ENCODE assay signal across 9 mouse cellular contexts in the genomic region with DNA sequence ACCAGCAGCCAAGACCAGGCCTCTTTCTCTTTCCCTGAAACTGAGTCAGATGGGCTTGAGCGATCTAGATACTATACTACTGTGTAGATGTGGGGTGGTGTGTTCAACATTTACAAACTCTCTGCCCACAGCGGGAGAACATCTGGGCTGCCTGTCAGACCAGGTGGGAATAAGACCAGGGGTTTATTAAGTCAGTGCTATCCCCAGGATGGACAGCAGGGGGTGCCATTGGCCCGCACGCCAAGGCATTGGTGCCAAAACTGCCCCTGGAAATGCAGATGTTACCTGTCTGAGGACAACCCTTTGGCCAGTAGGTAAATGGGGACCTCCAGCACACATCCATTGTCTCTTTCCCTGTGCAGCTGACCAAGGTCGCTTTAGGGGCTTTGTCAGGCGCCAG. TPM values are rescaled to one million over a fixed set of nuclear protein-coding genes. Genes with fewer than 3 reads are reported as not detected.
DNase-seq lines count a peak whose midpoint lies in the region; ATAC-seq and TF ChIP-seq lines count a peak whose summit lies in the region.
"Had no signal": no experiment of that assay in that cellular context is flagged by ENCODE, and none has a peak within 500 bp of the region (broad histone marks: within the 10 kb centered on the region; RNA-seq: fewer than 3 reads in every experiment).

No protein-coding gene starts in this region.

- peaks cover 6% of the 10 kb centered on the region for H3K4me1 ChIP-seq in forebrain, embryonic 12.5 days
- peaks cover 7% of the 10 kb centered on the region; the same call in 1 of the 2 replicates for H3K4me1 ChIP-seq in intestine, embryonic 14.5 days (replicated peaks; ENCODE audit: control insufficient read depth, insufficient read depth, low read length)
- H3K4me1 ChIP-seq in liver, embryonic 11.5 days (replicated peaks; ENCODE audit: control insufficient read depth, insufficient read depth, low read length), result no peaks in the 10 kb centered on the region
- no peaks in the 10 kb centered on the region for H3K4me1 ChIP-seq in neural tube, embryonic 11.5 days (ENCODE audit: control insufficient read depth, insufficient read depth, low read length)

- ATAC-seq in forebrain, embryonic 12.5 days (ENCODE audit: low FRiP score), result peak; percentile 17; the same call in 1 of the 2 replicates
- no peak for ATAC-seq in intestine, embryonic 14.5 days (replicated peaks; ENCODE audit: low FRiP score, low TSS enrichment, low read depth)
- ATAC-seq in liver, embryonic 11.5 days (replicated peaks; ENCODE audit: low FRiP score), result no peak
- no peak for ATAC-seq in neural tube, embryonic 11.5 days (ENCODE audit: insufficient read depth, low FRiP score, low TSS enrichment)

- no peak overlapping the region for H3K27ac ChIP-seq in layer of hippocampus, adult 2 months
- no peak overlapping the region for H3K27ac ChIP-seq in forebrain, embryonic 12.5 days
- H3K27ac ChIP-seq in intestine, embryonic 14.5 days (ENCODE audit: low read depth), result no peak overlapping the region
- no peak overlapping the region for H3K27ac ChIP-seq in liver, embryonic 11.5 days (ENCODE audit: low read depth, low read length)
- H3K27ac ChIP-seq in neural tube, embryonic 11.5 days (ENCODE audit: low read depth, low read length), result no peak overlapping the region

- TF ChIP-seq CTCF in layer of hippocampus, adult 2 months (conservative IDR thresholded peaks at IDR 0.05), result peak; percentile 95

- H3K4me3 ChIP-seq in layer of hippocampus, adult 2 months, result no peak overlapping the region
- no peak overlapping the region for H3K4me3 ChIP-seq in forebrain, embryonic 12.5 days (replicated peaks)
- no peak overlapping the region for H3K4me3 ChIP-seq in intestine, embryonic 14.5 days (ENCODE audit: low read depth, low read length)
- H3K4me3 ChIP-seq in liver, embryonic 11.5 days (ENCODE audit: low read depth, low read length), result no peak overlapping the region
- H3K4me3 ChIP-seq in neural tube, embryonic 11.5 days (ENCODE audit: low read depth, low read length), result no peak overlapping the region
- H3K4me3 ChIP-seq: megakaryocyte, embryonic 14.5 days had no signal

- H3K27me3 ChIP-seq in forebrain, embryonic 12.5 days, result peaks cover 10% of the 10 kb centered on the region
- H3K27me3 ChIP-seq in intestine, embryonic 14.5 days (replicated peaks; ENCODE audit: control insufficient read depth, insufficient read depth, low read length), result no peaks in the 10 kb centered on the region
- H3K27me3 ChIP-seq in liver, embryonic 11.5 days (replicated peaks; ENCODE audit: control insufficient read depth, insufficient read depth, low read length), result peaks cover 11% of the 10 kb centered on the region; the same call in 1 of the 2 replicates
- H3K27me3 ChIP-seq in neural tube, embryonic 11.5 days (ENCODE audit: control insufficient read depth, insufficient read depth, low read length), result no peaks in the 10 kb centered on the region

- no peaks in the 10 kb centered on the region for H3K9me3 ChIP-seq in forebrain, embryonic 12.5 days
- H3K9me3 ChIP-seq in intestine, embryonic 14.5 days (ENCODE audit: control insufficient read depth, low read length), result no peaks in the 10 kb centered on the region
- no peaks in the 10 kb centered on the region for H3K9me3 ChIP-seq in liver, embryonic 11.5 days (ENCODE audit: control insufficient read depth, low read length)
- no peaks in the 10 kb centered on the region for H3K9me3 ChIP-seq in neural tube, embryonic 11.5 days (ENCODE audit: control insufficient read depth, low read length)
- H3K9me3 ChIP-seq: megakaryocyte, embryonic 14.5 days had no signal

- H3K9ac ChIP-seq in forebrain, embryonic 12.5 days, result no peak overlapping the region
- H3K9ac ChIP-seq in intestine, embryonic 14.5 days (ENCODE audit: low read length), result no peak overlapping the region
- H3K9ac ChIP-seq in liver, embryonic 11.5 days (ENCODE audit: low read depth, low read length), result no peak overlapping the region
- no peak overlapping the region for H3K9ac ChIP-seq in neural tube, embryonic 11.5 days (ENCODE audit: low read length)

- 11% methylated on average over 6 of the region's 6 CpGs for WGBS in forebrain, embryonic 12.5 days
- WGBS in intestine, embryonic 14.5 days, result 20% methylated on average over 6 of the region's 6 CpGs
- 15% methylated on average over 6 of the region's 6 CpGs for WGBS in liver, embryonic 11.5 days
- 15% methylated on average over 6 of the region's 6 CpGs for WGBS in neural tube, embryonic 11.5 days

- no peak overlapping the region for H3K4me2 ChIP-seq in forebrain, embryonic 12.5 days
- H3K4me2 ChIP-seq in intestine, embryonic 14.5 days (ENCODE audit: low read length), result no peak overlapping the region
- no peak overlapping the region for H3K4me2 ChIP-seq in liver, embryonic 11.5 days
- H3K4me2 ChIP-seq in neural tube, embryonic 11.5 days (ENCODE audit: low read depth), result no peak overlapping the region

- DNase-seq in layer of hippocampus, adult 2 months (ENCODE audit: low spot score in 2 of 2), result peak; percentile 28 to 66
- no peak for DNase-seq in layer of hippocampus, adult 9-11 months
- DNase-seq in adrenal gland, postnatal 14 days, result peak; percentile 71
- DNase-seq in intestine, embryonic 14.5 days (ENCODE audit: low spot score), result peak; percentile 90
- DNase-seq in liver, embryonic 11.5 days (ENCODE audit: low spot score), result peak; percentile 78
- peak; percentile 75 for DNase-seq in neural tube, embryonic 11.5 days (ENCODE audit: low spot score)
- peak; percentile 82 for DNase-seq in thymus, postnatal 14 days

- no peaks in the 10 kb centered on the region for H3K36me3 ChIP-seq in forebrain, embryonic 12.5 days (replicated peaks)
- no peaks in the 10 kb centered on the region for H3K36me3 ChIP-seq in intestine, embryonic 14.5 days (ENCODE audit: control insufficient read depth, insufficient read depth, low read length)
- H3K36me3 ChIP-seq in liver, embryonic 11.5 days (ENCODE audit: control insufficient read depth, insufficient read depth, low read length), result no peaks in the 10 kb centered on the region
- H3K36me3 ChIP-seq in neural tube, embryonic 11.5 days (ENCODE audit: control insufficient read depth, insufficient read depth, low read length), result no peaks in the 10 kb centered on the region

RNA-seq across cellular contexts. Expression of gene Adgrg5, which starts 19.1 kb away (rescaled TPM):
- total RNA-seq in layer of hippocampus, adult 2 months (2021), result not detected
- 0.26 and 1.6 TPM in 2 replicates for total RNA-seq in adrenal gland, postnatal 14 days (2021)
- polyA plus RNA-seq in forebrain, embryonic 12.5 days (2016; fragmentation: Nextera tagmentation; extraction: Ambion mirVana), result not detected in 2 replicates
- 1.4 and 2.0 TPM in 2 replicates for polyA plus RNA-seq in intestine, embryonic 14.5 days (2014; fragmentation: Nextera tagmentation; extraction: Ambion mirVana)
- polyA plus RNA-seq in liver, embryonic 11.5 days (2014; fragmentation: Nextera tagmentation; extraction: Ambion mirVana), result 1.9 and 2.0 TPM in 2 replicates
- polyA plus RNA-seq in neural tube, embryonic 11.5 days (2014; fragmentation: Nextera tagmentation; extraction: Ambion mirVana), result 0.31 TPM in 1 of 2 replicates, not detected in the other

RNA-seq across cellular contexts. Expression of gene Ccdc102a, which starts 24.7 kb away (rescaled TPM):
- 1 to 10 TPM; 1.7 to 1.9 TPM for total RNA-seq in layer of hippocampus, adult 2 months (2021)
- total RNA-seq in adrenal gland, postnatal 14 days (2021), result 8.1 and 10.1 TPM in 2 replicates
- polyA plus RNA-seq in forebrain, embryonic 12.5 days (2016; fragmentation: Nextera tagmentation; extraction: Ambion mirVana), result 11.8 and 15.9 TPM in 2 replicates
- 27.5 and 28.2 TPM in 2 replicates for polyA plus RNA-seq in intestine, embryonic 14.5 days (2014; fragmentation: Nextera tagmentation; extraction: Ambion mirVana)
- polyA plus RNA-seq in liver, embryonic 11.5 days (2014; fragmentation: Nextera tagmentation; extraction: Ambion mirVana), result 16.4 and 17.6 TPM in 2 replicates
- polyA plus RNA-seq in neural tube, embryonic 11.5 days (2014; fragmentation: Nextera tagmentation; extraction: Ambion mirVana), result 20.1 and 20.2 TPM in 2 replicates

RNA-seq across cellular contexts. Expression of gene Adgrg1, which starts 32.0 kb away (rescaled TPM):
- 10 to 100 TPM; 89.7 to 90.5 TPM for total RNA-seq in layer of hippocampus, adult 2 months (2021)
- 35.5 and 54.3 TPM in 2 replicates for total RNA-seq in adrenal gland, postnatal 14 days (2021)
- polyA plus RNA-seq in forebrain, embryonic 12.5 days (2016; fragmentation: Nextera tagmentation; extraction: Ambion mirVana), result 180 and 222 TPM in 2 replicates
- polyA plus RNA-seq in intestine, embryonic 14.5 days (2014; fragmentation: Nextera tagmentation; extraction: Ambion mirVana), result 23.6 and 26.5 TPM in 2 replicates
- 125 and 137 TPM in 2 replicates for polyA plus RNA-seq in liver, embryonic 11.5 days (2014; fragmentation: Nextera tagmentation; extraction: Ambion mirVana)
- polyA plus RNA-seq in neural tube, embryonic 11.5 days (2014; fragmentation: Nextera tagmentation; extraction: Ambion mirVana), result 133 and 140 TPM in 2 replicates
